Mouse (Mus musculus) frontal cortex, adult 2 months (tissue): ENCODE data around the gene Bpi. TPM values are rescaled to one million over a fixed set of nuclear protein-coding genes. Genes with fewer than 3 reads are reported as not detected.
A peak's percentile ranks its signal among the peaks of the same experiment; 100 is the strongest.

Source experiments
- DNase-seq, 2 experiments: peaks; one replicate each; pipeline ENCODE4 v3.0.0; 2022; ENCODE audit warnings: low spot score in 1 of 2; ENCODE audit errors: extremely low spot score in 1 of 2
- polyA plus RNA-seq: library from polyadenylated mRNA; depleted of rRNA; stranded (reverse); fragments of >200 nt; gene quantifications from 2 replicates; pipeline ENCODE4 v1.2.3, GENCODE M21; 2012; rRNA removed

The Bpi gene
- not detected in 2 replicates for polyA plus RNA-seq

DNA sequence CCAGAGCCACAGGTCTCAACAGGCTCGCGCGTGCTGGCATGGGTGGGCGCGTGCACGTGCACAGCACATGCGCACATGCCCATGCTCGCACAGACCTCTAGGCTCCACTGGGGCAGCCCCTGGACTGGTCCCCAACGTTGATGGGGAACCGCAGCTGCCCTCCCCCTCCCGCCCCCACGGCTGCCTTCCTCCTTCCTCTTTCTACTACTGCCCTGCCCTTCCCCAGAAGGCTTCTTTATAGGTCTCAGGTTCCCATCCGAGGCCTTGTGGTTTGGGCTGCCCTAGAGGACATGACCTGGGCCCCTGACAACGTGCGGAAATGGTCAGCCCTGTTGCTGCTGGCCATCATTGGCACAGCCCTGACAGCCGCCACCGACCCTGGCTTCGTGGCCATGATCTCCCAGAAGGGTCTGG lies at the start of gene Bpi:
TSS of gene Bpi (plus strand) at position 90 of the 414 bp plus-strand sequence.
- no peak for DNase-seq

DNA sequence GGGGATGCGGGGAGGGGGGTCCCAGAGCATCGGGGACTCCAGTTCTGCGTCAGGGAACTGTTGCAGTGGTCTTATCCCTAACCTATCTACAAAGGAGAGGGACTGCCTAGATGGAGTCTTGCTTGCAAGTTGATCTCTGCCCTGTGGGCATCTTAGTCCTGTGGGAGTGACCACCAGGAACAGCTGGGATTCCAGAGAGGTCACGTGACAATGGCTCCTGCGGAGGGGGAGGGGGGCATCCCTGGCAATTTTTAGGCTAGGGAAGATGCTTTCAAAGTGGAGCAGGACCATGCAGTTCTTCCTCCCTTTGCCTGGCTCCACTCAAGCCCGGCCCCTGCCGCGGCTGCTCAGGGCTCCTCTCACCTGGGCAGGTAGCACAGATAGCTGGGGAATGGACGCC lies 48.1 kb upstream of the Bpi start:
- DNase-seq, result no peak

DNA sequence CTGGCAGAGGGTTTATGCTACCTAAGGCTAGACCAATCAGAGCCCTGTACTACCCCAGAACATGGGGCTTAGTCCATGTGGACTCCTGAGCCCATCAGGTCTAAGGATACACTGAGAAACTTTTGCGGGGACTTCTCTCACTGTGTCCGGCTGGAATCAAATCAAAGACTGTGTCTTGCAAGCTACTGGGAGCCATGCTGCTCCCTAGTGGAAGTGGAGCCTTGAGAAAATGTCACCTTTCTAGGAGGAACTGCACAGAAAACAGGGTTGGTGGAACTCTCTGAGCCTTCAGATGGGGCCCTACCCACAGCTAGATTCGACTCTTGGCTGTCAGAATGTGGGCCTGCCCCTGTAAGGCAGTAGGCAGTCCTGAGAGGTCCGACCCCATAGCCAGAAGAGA lies 47.4 kb upstream of the Bpi start:
- DNase-seq, result peak in 1 of 2 experiments; percentile 63

- no peak for DNase-seq
These were observed 46.9 kb upstream of the Bpi start for GRCm38 (mm10) chr2:158210958-158211357.

DNA sequence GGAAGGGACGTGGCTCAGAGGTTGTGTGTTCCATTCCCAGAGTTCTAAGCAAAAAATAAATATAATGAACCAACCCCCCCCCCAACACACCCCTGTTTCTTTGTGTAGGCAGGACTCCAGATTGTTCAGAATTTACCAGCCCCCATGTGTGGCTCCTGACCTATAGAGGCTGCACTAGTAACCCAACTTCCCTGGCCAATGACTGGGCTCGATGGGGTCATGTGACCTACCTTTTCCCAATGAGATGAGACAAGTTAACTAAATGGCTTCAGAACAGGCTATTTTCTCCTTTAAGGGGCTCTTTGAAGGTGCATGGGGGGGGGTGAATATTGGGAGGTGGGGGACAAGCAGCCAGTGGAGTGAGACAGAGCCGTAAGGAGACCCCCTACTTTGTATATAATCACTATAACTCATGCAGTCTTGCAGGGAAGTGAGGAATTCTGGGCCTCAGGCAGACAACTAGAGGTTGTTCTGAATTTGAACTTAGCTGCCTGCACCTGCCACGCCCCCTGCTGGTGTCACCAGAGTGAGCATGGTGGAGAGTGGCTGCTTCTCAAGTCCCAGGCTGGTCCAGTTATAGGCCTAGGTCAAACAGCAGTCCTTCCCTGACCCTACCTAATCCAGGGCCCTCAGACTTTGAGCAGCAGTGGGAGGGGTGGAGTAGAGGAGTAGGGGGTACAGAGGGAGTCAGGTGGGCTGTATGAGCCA lies 46.0 kb upstream of the Bpi start:
- no peak for DNase-seq

DNA sequence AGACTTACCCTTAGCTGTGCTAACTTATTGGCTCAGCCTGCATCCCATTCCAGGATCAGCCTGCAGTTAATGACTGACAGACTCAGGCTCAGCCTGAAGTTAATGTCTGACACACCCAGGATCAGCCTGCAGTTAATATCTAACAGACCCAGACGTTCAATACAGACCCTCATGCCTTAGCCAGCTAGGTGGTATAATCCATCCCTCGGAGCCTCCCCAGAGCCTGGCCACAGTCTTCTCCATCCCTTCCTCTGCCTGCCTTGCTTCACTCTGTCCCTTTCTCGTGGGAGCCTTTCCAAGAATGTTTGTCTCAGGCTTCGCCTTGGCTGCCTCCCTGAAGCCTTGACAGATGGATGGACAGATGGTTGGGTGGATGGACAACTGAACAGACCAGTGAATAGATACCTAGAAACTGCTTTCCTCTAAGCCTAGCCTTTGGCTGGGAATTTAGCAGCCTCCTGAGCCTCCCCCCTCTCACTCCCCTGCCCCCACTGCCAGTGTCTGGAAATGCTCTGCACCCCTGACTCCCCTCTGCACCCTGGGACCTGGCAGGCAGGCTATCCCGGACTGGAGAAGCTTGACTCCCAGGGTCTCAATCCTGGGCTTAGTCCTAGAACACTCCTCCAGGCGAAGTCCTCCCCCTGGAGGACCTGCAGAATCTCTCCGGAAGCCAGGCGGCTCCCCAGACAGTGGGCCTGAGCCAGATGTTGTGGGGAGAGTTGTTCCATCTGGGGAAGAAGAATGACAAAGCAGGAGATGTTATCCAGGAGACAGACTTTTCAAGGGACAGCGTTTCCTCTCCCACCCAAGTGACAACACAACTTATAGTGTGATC lies 42.4 kb upstream of the Bpi start:
- no peak for DNase-seq

DNA sequence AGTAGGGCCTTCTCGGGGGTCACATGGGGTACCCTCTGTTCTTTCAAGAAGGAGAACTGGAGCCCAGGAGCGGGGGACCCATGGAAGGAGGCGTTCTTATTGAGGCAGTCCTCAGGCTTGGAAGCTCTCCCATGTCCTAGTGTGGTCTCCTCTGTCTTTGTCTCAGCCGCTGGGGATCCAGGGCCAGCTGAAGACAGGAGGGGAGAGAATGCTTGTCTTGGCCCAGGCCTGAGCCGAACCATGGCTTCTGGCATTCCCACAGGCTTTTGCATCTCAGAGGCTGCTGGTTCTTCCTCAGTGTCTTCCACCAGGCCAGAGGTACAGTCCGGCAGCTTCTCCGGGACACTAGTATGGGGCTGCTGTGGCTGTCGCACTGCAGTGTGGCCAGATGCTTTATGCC lies 41.4 kb upstream of the Bpi start:
- no peak for DNase-seq

- DNase-seq, result no peak
These were observed 38.3 kb upstream of the Bpi start for GRCm38 (mm10) chr2:158219562-158219961.

DNA sequence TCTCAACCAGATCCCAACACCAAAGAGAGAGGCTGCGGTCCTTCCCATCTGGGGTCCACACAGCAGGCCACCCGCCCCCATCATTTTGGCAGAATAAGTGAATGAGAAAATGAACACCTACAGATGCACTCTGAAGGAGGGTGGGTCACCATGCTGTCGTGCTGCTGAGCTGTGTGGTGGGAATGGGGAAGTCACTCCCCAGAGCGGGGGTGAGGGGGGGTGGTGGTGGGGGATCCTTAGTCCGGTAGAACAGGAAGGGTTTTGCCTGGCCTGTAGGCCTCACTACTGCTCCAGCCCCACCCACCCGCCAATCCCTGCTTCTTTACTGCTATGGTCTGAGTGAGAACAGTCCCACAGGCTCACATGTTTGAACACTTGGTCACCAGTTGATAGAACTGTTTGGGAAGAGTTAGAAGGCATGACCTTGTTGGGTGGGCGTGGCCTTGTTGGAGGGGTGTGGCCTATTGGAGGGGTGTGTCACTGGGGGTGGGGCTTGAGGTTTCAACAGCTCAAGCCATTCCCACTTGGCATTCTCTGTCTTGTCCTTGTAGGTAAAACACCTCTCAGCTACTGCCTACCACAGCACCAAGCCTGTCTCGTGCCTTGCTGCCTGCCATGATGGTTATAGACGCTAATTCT lies 36.3 kb upstream of the Bpi start:
- DNase-seq, result no peak

GRCm38 (mm10) chr2:158222664-158223063 lies 35.2 kb upstream of the Bpi start:
- no peak for DNase-seq

DNA sequence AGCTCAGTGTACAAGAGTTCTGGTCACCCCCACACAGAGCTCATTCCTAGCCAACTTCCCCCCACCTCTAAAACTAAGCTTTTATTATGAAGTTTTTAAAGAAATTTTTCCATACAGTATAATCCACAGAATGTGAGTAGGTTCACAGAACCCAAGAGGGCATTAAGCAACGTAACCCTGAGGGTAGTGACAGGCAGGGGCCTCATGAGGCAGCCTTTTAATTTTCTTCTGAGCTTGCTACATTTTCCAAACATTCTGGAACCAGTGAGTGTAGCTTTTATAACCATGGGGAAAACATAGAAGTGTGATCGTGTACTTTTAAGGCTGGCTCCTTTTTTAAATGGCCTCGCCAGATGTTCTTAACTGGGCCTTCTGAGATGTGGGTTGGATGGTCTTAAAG lies 34.4 kb upstream of the Bpi start:
- no peak for DNase-seq

- no peak for DNase-seq
These were observed 32.6 kb upstream of the Bpi start for GRCm38 (mm10) chr2:158225301-158225700.

GRCm38 (mm10) chr2:158228670-158229502 lies 29.0 kb upstream of the Bpi start, which contains the start of gene D630003M21Rik:
TSS of gene D630003M21Rik (minus strand) at chr2:158229222.
- DNase-seq, result no peak

- DNase-seq, result no peak
These were observed 28.4 kb upstream of the Bpi start for GRCm38 (mm10) chr2:158229503-158229892.

DNA sequence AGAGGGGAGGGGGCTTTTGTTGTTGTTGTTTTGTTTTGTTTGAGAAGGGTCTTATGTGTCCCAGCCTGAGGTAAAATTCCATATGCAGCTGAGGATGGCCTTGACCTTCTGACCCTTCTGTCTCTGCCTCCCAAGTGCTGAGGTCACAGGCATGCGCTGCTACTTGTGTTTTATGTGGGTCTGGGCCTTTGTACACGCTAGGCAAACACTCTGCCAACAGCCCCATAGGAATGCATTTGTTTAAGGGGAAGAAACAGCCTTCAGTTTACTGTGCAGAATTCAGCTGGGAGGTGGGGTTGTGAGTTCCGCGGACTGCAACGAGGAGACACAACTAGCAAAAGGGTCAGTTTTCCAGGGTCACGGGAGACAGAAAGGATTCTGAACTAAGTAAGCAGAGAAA lies 27.3 kb upstream of the Bpi start:
- DNase-seq, result no peak

DNA sequence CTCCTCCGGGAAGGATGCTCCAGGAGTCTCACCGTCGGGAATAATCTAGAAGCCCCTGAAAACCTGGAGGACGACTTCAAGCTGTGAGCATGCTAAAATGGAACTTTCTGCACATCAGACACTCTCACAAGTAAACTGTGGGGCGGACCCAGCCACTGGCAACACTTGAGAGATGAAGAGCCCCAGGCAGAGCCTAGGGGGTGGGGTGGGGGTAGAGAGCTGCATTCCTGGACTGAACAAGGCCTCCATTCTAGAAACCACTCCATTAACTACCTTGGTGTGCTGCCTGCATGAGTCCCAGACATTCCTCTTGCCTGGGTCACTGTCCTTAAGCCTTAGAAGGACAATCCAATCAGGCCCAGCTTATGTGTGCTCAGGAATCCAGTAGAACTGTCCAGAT lies 26.8 kb upstream of the Bpi start:
- DNase-seq, result no peak

- no peak for DNase-seq
These were observed 25.5 kb upstream of the Bpi start for GRCm38 (mm10) chr2:158232414-158232813.

- DNase-seq, result no peak
These were observed 24.8 kb upstream of the Bpi start for GRCm38 (mm10) chr2:158233106-158233505.

DNA sequence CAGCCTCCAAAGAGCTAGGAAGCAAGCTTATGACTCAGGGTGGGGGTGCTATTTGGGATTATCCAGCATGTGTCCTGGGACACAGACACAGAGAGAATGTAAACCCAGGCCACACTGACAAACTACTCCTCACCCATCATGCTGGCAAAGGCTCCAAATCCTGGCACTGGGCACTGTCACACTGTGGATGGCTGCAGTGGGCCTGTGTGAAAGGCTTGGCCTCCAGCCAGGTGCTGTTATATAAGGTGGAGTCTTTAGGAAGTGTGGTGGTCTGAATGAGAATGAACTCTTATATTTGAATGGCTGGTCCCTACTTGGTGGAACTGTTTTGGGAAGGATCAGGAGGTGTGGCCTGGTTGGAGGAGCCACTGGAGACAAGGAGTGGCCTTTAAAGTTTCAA lies 21.2 kb upstream of the Bpi start:
- no peak for DNase-seq

DNA sequence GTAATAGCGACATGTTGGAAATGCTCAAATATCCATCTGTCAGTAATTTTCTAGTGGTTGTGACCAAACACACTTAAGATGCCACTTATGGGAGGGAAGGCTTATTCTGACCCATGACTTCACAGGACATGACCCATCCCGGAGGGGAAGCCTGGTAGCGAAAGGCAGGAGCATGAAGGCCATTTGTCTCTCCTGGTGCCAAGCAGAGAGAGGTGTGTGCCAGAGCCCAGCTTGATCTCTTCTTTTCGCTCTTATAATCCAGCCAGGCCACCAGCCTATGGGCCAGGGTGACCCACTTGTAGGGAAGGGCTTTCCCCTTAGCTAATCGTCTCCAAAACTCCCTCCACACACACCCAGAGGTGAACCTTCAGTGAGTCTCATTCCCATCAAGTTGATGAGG lies 19.8 kb upstream of the Bpi start:
- DNase-seq, result no peak
